Mouse (Mus musculus) forelimb bud, embryonic 11.5 days (tissue): ENCODE results near the gene Snx10.
A peak's percentile ranks its signal among the peaks of the same experiment; 100 is the strongest.

Experiments used
- DNase-seq: peaks from one replicate; pipeline ENCODE4 v3.0.0-alpha.2; 2012; ENCODE audit warnings: low read depth, low spot score

Snx10 gene

DNA sequence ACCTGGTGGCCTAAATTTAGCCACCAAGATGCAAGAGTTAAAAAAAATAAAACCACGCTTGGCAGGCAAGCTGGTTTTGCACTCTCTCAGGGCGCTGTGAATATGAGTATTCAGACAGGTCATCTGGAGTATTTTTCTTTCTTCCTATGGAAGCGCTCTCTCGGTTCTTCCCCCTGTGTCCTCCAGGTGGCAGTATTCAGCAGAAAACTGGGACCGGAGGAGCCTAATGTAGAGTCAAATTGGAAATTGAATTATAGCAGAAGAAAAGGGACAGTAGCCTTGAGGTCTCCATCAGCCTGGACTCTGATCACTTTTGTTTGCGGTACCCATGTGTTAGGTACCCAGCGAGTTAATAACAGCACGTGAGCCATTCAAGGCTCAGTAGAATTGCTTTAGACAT is 62.3 kb downstream of the Snx10 start:
- peak; percentile 74 for DNase-seq

DNA sequence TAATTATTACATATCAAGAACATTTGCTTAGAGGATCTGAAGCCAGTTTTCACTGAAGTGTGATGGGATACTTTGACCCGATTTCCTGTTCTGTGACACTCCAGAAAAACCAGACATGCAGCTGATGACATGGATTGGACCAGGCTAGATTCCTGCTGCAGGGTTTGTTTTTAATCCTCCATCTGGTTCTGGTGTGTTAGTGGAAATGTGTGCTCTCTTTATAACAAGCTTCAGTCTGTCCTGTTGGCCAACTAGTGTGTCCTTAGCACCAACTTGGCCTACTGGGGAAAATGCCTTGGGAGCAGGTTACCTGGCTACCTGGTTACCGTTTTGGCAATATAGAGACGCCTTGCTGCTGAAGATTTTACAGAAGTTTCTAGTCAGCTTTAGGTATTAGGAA is 63.6 kb downstream of the Snx10 start:
- DNase-seq = no peak

DNA sequence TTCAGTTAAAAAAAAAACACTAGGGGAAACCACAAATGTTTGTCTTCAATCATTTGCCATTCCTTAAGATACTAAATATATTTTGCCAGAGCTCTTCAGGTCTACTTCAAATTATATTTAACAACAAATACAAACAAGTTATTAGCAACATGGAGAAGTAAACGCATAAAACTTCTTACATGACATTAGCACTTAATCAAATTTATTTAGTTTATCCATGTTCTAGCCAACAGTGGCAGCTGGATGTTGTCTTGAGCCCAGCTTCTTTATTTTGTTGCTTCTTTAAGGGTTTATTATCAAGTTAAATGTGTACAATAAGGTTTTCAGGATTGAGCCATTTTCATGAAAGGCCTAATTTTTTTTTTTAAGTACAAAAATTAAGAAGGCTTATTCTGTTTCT is 67.6 kb downstream of the Snx10 start:
- no peak for DNase-seq

DNA sequence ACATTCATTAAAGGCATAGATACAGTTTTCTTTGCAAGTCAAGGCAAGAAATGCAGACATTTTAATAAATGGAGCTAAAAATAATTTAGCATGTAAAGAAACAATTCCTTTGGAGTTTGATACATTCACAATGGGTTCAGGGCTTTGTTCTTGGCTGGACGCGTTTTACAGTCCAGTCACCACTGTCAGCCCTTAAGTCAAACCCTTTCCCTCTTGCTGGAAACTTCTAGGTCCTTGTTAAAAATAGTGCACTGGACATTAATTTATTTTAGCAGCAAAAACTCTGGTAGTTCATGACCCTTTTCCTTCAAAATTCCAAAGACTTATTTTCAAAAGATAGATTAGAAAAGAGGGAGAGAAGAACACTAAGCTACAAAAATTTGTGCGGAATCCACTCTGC is 68.1 kb downstream of the Snx10 start:
- no peak for DNase-seq

DNA sequence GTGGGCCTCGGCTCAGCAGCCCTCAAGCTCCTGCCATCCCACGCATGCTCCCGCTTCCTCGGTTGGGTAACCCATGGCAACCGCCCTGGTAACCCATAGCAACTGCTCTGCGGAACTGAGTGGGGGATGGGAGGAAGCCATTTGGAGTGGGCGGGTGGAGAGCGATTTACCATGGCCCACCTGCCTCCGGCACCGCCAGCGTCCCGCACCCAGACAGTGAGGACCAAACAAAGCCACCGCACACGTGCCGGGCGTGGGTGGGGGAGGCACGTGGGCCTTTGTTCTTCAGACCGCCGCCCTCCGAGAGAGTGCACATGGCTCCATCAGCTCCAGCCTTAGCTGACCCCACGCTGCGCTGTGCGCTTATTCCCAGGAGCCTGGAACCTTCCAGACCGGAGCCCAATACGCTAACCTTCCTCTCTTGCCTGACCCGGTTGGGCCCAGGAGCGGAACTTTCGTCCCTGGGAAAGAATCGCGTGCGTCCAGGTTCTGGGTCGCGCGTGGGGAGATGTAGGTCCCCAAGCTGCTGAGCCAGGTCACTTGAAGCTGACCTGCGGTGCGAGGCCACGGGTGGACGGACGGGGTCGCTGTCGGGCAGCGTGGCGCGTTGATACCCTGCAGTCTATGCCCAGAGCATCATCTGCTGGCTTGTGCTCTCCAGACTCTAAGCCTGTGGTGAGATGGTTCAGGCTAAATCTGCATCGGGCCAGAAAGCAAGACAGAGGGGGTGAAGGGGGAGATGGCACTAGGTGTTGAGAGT is 68.8 kb downstream of the Snx10 start:
- peak; percentile 94 for DNase-seq

DNA sequence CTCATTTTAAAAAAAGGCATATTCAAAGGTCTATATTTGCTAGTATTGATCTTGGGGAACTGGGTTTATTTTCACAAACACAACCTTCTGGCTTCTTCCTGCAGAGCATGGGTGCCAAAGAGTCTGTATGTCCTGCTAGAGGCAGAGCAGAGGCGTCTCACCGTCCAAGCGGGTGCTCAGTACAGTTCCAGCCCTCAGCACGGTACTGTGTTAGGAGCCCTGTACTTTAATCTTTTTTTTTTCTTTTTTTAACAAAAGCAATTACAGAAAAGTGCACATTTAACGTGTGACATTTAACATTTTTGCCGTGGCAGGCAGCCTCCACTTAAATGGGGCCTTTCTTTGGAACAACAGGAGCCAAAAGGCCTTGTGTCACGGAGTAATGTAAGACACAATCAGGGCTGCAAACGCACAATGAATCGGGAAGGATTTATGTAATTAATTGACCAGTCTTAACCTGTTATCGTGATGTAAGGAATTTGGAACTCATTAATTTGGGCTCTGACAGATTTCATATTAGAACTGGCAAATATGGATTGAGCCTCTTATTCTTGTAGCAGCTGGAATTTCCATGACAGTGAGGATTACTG is 69.8 kb downstream of the Snx10 start:
- DNase-seq = no peak

DNA sequence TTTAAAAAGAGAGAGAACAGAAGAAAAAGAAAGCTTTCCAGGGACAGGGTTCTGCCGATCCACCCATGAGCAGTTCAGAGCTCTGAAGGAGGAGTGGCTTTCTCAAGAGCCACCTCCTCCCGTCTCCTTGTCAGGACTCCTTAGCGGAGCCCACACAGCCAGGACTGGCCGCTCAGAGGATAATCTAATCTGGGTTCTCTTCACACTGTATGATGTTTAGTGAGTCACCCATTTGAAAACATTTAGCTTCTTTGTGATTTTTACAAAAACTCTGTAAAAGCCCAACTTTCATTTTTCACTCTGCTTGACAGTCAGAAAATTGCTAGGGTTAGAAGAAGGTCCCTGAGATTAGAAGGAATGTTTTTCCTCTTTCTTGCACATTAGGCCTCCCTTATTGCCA is 70.8 kb downstream of the Snx10 start:
- no peak for DNase-seq

DNA sequence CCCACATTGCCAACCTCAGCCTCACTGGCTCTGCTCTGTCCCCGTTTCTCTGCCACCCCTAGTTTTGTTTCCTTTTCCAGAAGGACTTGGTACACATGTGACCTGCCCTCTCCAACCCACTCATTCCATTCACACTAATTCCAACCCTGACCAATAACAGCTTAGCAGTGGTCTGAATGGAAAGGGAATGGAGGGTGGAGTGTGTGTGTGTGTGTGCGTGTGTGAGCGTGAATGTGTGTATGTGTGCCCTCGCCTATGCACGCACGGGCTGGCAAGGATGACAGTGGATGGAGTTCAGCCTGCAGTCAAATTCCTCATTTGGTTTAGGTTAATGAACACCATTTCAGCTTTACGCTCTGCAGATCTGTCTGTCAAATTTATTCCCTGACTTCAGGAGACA is 74.4 kb downstream of the Snx10 start:
- DNase-seq = no peak

DNA sequence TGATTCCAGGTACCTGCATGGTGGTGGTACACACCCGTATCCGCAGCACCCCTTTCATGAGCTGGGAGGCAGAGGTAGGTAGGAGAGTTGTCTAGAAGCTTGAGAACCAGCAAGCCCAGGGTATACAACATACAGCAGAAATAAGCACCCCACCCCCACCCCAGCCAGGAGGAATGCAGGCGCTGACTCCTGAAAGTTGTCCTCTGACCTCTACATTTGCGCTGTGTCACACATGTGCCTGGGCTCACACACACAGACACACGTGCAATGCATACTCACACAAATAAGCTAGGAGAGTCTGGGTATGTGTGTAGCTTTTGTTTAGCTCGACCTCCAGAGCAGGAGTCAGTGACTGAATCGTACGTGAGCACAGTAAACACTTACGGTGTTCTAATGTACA is 76.7 kb downstream of the Snx10 start:
- DNase-seq = no peak

DNA sequence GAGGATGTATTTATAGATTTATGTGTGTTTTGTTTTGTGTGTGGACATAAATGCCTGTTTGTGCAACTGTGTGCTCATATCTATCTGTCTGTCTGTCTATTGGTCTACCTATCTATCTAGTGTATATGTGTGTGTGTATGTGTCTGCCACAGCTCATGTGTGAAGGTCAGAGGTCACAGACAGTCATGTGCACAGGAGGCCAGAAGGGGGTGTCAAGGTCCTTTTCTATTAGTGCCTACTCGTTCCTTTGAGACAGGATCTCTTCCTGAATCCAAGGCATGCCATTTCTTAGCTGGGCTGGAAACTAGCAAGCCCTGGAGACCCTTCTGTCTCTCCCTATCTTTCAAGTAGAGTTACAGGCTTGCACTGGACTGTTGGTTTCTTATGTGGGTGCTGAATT is 78.6 kb downstream of the Snx10 start:
- DNase-seq = no peak

DNA sequence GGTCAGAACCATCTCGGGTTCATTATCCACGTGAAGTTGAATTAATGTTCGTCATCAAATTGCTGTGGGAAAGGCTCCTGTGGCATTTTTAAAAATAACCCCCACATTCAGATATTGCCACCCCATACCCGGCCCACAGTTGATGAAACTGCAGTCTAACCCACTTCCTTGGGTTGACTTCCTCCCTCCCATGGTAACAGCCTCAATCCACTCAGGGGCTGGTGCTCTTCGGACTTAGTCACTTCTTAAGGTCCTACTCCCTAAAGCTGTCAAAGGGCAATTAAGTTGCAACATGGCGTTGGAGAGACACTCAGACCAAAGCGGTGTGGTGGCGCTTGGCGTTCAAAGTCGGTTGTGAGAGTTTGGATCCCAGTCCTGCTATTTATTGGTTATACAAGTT is 80.0 kb downstream of the Snx10 start:
- DNase-seq = no peak

DNA sequence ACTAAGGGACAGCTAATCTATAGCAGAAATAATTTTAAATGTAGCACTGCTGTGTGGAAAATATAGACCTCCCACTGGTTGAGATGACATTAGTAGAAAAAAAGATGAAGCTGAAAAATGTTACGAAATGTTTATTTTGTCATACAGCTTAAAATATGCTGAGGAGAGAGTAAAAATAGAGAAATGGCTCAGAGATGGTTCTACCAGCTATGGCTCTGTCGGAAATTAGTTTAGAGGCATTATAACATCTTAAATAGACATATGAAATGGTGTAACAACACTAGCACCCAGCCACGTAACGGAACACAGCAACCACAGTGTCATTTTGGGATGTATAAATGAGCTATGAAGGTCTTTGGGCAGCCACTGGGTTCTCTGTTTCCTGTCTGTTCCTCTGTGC is 82.5 kb downstream of the Snx10 start:
- no peak for DNase-seq

DNA sequence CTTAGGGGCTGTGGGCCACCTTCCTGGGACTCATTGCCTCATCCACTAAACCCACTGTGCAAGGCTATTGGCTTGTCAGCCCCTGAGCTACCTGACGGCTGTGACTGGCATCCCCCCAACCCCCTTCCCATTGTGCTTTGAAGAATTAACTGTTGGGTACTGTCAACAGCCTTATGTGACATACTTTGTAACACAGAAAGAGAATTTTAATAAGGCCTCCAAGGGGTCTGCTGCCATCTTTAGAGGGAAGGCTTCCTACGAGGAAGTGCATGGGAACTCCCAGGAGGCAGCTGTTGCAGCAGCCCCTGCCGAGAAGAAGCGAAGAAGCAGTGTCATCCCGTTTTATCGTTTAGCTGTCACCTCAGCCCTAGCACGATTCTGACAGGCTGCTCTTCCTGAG is 83.1 kb downstream of the Snx10 start:
- no peak for DNase-seq

DNA sequence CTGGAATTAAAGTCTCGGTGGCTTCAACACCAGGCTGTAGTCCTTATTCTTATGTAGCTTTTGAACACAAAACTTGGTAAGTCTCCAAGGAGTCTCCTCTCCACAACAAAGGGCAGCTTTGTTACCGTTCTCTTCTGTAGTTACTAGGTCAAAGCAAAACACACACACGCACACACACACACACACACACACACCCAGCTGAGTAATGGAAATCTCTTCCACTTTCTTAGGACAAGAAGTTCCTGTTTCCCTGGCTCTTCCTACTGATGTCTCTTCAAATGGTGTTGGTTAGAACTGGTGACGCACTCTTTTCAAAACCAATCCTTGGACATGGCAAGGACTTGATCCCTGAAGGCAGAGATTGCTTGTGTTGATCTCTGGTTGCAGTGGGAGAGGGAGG is 87.9 kb downstream of the Snx10 start:
- no peak for DNase-seq

DNA sequence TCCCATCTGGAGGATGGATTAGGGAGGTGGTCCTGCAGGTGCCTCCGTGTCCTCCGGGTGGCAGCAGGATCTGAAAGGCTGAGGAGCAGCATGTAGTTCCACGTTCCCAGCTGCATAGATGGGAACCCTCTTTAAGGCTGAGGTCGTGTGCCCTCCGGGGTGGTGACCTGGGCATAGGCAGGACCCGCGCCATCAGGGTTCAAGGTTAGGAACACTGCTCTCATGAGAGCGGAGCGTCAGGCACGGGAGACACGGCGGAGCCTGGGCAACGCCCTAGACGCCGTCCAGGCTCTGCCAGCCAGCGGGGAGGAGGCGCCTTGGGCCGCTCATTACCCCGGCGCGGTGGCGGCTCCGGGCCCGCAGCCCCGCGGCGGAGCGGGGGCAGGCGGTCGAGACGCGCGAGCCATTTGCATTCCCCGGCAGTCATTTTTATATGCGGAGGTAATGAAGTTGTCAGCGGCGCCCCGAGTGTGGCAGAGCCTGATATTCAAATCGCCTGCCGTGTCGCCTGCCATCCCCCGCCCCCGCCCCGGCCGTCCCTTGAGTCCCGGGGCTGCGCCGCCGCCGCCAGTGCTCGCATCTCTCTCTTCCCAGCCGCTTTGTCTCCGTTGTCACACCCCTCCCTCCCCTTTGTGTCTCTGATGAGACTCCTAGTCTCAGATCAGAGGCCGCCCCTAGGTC is 88.8 kb downstream of the Snx10 start:
- peak; percentile 72 for DNase-seq

DNA sequence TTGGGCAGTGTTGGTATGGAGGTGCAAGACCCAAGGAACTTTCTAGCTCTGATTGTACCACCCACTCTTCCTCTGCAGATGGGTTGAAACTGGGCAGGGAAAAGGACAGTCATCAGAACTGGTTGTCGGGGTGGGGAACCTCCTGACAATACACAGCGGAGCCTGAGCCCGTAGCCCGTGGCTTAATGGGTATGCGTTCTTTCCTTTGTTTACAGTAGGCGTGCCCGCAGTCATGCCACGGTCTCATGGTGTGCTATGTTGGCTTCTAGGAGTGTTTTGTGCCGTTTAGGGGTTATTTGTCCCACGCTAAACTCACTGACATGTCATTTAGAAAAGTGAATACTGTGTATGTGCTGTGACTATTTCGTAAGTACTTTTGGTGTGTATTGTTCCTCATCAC is 90.0 kb downstream of the Snx10 start:
- DNase-seq = no peak

DNA sequence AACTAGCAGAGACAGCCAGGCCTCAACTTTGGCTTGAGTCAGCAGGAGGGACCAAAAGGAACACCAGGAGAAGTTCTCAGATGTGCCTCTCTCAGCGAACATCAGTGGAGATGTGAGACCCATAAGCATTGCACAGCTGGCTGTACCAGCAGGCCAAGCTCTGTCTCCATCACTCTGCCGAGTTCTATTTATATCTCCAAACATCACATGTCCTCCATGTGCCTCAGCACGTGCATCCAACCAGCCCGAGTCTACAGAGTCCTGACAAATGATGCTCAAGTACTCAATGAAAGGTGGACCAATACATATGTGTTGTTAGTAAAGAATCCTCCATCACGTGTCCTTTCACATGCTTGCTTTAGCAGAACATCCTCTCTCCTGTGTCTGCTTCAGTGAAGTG is 103.1 kb downstream of the Snx10 start:
- no peak for DNase-seq

DNA sequence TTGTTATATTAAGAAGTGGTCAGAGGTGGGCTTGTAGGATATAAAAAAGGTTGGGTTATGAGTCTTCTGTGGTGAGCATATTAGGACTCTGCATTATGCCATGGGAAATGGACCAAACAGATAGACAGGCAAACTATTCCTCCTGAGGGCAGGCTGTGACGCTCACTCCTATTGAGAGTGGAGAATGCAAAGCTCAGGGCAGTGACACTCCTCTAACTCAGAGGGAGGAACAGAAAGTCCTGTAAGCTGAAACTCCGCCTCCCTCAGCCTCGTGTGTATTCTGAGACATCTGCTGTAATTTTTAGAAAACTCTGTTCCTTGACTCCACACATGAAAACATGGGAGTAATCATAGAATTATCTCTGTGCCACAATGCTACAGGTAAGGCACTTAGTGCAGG is 106.0 kb downstream of the Snx10 start:
- DNase-seq = no peak

DNA sequence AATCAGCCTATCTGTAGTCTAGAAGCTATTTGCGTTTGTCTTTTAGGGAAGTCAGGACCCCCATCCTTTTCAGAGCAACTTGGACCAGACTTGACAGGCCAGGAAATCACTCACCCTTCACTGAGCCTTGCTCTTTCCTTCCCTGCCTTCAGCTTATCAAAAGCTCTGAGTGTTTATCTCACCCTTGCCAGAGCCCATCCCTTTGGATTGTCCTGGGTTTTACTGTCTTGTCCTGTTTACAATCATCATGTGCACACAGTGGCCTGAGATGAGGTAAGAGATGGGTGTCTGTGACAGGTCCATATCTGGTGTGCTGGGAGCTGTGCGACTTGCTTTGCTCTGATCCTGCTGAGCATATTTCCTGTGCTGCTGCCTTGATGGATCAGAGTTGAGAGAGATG is 106.5 kb downstream of the Snx10 start:
- no peak for DNase-seq

DNA sequence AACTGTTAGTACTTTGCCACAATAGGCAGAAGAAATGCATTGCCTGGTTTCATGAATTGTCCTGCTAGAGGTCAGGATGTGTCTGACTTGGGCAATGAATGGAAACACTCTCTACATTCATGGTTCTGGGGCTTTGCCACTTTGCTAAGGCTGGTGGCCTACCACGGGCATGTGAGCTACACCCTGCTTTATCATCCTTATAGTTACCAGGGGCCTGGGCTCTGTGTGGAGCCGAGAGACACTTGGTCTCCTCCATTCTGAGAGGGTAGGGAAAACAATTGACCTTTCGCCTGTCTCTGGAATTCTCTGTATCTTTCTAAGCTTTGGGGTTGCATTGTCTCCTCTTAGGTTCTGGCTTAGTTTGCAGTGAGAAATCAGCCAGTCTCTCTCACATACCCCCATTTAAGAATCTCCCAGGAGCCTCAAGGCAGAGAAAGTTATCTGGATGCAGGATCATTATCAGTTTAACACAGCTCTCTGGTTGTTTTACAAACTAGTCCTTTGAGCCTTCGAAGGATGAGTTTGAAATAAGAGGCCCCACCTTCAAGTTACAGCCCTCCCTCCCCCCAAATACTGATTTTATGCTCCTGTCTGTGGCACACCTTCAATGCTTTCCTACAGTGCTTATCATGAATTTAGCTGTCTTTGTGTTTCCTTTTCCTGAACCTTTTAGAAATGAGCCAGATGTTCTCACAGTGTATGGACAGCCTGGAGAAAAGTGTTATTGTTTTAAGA is 109.4 kb downstream of the Snx10 start:
- no peak for DNase-seq

DNA sequence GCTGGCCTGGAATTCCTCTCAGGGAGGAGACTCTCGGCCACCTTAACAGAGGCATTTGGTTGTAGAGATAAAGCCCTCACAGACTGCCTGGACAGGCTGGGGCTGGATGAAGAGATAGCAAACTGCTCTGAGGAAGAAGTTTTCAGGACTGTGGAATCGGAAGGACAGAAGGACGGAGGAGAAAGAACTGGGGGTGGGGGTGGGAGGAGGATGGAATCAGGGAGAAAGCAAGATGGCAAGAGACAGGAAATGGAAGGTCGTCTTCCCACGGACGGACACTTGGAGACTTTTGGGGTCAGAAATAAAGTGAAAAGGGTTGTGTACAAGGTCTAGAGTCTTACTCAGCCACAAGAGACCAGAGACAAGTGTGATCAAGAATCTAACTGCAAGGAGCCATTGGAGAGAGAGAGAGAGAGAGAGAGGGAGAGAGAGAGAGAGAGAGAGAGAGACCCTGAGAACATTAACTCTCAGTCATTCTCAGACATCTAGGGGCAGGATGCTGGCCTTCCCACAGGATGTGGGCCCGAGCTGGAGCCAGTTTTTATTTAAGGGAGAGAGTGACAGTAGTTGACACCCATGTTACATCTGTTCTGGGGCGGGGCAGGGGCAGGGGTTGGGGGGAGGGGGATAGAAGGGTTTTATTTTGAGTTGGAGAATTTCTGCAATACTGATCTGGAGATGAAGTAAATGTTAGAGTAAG is 110.1 kb downstream of the Snx10 start:
- no peak for DNase-seq

DNA sequence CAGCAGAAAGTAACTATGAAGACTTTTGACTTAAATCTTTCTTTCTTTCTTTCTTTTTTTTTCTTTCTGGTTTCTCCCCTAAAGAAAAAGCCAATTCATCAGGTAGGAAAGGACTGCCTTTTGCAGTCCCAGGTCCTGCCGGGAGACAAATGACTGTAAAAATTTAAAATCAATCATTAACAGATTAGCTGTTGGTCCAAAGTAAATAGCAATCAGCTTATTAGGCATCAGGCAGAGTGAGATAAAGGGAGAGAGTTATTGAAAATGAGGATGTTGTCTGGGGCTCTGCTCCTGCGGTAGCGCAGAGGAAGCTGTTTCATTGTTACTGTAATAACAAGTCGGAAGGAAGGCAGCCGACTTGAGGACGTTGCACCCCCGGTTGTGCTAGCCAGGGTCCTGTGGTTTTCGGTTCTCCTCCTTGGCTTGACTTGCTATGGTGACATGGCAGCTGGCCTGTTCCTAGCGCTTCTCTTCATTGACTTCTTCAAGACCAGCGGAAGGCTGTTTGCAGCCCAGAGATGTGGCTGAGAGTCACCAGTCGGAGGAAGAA is 112.4 kb downstream of the Snx10 start:
- DNase-seq = no peak
